Mouse (Mus musculus) hematopoietic multipotent progenitor cell, adult 10-12 weeks (in vitro differentiated cells): Measurements from ENCODE around the gene Ctsa. TPM values are rescaled to one million over a fixed set of nuclear protein-coding genes. Genes with fewer than 3 reads are reported as not detected.

ENCODE experiments used
- polyA plus RNA-seq: library from polyadenylated mRNA; stranded (reverse); fragments of >175 nt; gene quantifications from 2 replicates; pipeline ENCODE4 v1.2.3, GENCODE M21; 2012; ENCODE audit warnings: low replicate concordance

The Ctsa gene
- 86.1 and 549 TPM in 2 replicates for polyA plus RNA-seq

DNA sequence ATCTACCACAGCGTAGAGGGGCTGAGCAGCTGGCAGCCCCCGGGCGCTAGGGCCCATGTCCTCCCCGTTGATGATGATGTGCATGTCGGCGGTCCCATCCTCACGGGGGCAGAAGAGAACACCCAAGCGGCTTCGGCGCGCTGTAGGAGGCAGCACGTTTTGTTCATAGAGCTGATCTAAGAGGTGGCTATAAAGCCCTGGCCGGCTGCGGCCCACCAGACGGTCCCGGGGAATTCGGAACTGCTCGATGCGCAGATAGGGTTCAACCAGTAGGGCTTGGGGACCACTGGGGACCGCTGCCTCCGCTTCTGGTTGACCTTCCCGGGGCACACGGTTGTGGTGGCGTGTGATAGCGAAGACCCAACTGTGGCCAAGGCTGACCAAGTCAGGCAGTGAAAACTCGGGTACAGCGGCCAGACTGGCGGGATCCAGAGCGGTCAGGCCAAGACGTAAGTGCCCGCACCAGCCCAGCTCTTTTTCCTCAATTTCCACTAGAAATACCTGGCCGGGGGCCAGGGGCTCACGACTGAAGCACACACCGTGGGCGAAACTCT lies at the start of gene Ctsa:
Gene Ctsa (plus strand): TSS at position 126 of the 554 bp plus-strand sequence.

DNA sequence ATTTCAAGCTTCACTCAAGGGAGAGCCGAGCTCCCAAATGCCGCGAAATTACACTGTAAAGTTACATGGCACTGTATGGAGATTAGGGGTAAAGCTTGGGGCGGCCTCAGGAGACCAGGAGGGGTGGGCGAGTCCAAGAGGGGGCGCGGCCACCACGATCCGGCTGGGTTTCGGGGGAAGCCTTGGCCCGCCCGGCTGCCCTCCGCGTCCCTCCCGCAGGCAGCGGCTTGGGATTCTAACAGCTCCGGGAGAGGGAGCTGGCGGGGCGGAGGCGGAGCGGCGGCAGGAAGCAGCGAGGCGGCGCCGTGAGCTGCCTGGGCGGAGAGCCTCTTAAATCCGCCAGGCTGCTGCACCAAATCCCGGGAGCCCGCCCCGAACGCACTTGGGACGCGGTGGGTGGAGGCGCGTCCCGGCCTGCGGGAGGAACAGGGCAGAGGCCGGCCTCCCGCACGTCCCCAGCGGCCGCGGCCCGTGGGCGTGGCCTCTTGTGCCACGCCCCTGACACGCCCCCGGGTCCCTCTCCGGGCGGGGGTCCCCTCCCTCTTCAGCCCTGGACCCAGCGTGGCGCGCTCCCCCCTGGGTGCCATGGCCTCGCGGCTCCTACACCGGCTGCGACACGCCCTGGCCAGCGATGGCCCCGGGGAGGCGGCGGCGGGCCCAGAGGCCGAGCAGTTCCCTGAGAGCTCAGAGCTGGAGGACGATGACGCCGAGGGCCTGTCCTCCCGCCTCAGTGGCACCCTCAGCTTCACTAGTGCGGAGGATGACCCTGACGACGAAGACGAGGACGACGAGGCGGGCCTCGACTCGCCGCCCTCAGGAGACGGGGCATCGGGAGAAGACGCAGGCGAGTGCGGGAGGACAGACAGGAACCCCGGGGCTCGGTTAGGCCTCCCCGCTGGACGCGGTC lies 46.9 kb upstream of the Ctsa start, which contains the start of gene Snx21:
Gene Snx21 (plus strand): TSS at position 343 of the 907 bp plus-strand sequence.

DNA sequence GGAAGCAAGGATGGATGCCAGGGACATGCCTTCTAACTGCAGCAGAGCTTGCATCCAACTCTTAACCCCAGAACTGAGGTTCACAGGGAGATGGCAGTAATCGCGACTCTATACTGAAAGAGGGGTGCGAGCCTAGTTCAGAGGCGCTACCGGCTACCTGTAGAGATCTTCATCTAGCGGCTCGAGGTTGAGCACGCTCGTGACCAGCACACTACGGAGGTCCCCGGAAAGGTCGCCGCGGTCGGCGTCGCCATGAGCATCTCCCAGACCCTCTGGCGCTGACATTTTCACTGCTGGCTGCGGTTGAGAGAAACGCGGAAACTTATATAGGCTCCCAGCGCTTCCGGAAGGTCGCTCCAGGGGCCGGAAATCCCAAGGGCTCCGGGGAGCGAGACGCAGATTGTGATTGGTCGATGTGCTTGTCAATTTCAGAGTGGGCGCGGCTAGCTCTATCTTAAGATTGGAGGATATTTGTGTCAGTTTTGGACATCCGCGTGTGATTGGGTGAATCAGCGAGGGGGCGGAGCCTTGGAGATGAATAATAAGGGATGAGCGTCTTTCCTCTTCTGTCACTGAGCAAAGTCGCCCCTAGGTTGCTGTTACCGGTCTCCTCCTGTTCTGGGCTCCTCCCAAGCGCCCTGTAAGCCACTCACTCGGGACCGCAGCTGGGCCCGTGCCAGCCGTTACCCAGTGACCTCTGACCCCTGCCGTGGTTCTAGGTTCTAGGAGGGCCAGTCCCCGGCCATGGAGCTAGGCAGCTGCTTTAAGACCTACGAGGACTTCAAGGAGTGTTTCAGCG lies 27.9 kb upstream of the Ctsa start, which contains the start of the genes Acot8 and Zswim3:
Gene Acot8 (minus strand): TSS at position 350 of the 799 bp plus-strand sequence.
Gene Zswim3 (plus strand): TSS at position 566 of the 799 bp plus-strand sequence.

DNA sequence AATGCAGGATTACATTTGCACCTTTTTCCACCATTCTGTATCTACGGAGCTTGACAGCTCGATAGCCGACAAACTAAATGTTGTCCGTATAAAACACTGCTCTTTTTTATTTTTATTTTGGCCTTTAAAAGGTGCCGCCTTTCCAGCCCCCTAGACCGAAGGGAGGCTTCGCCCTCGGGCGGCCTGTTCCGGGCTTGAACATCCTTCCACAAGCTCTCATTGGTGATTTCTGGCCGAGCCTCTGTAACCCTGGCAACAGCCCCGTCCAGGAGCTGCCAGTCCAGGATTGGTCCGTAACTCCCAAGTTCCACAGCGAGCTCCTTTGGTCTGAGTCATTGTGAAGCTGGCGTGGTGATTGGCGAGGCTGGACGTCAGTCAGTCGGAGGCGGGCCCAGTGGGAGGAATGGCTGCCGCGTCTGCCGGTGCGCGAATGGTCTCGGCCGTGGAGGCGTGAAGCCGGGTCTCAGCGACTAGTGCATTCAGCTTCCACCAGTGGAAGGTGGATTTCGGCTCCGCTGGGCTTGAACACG lies 10.0 kb upstream of the Ctsa start, which contains the start of gene Zswim1:
Gene Zswim1 (plus strand): TSS at position 51 of the 530 bp plus-strand sequence.

DNA sequence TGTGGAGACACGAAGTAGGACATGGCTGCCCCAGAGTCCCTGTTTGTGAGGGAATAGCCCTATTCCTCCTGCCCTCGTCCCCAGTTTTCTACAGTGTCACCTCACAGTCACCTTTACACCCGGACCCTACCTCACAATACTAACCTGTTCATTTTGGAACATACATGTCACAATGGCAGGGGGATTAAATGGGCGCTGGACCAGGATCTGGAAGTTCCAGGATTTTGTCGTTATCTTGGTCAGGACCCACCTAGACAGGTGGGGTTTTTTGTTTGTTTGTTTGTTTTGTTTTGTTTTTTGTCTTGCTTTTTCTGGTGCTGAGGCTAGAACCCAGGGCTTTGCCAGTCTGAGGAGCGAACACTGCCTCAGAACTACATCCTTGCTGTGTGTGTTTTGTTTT lies 4.2 kb upstream of the Ctsa start, which contains the start of gene Spata25:
Gene Spata25 (minus strand): TSS at position 101 of the 400 bp plus-strand sequence.

DNA sequence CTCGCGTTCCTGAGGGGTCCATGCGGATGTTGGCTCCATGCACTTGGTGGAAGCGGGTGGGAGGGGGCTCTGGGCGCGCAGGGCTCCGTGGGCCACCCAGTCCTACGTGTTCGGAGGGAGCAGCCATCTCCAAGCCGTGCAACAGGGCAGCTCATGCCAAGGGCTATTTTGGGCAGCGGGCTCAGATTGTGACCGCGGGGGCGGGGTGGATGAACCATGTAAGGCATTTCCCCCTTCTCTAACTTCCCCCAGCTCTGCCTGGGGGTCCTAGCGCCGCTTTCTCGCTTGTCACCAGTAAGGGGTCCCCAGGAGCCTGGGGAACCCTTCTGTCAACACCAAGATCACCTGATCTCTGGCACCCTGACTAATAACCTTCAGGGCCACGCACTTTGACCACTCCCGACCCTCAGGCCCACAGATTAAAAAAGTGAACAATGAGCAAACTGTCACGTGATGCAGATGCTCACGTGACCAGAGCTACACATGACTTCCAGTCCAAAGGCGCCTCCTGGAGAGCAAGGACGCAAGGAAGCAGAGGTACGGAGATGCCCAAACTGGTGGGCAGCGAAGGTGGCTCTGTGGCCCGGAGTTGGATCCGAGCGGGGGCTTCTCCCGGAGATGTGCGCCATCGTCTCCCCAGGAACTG lies 764 bp downstream of the Ctsa start, which contains the start of gene Neurl2:
Gene Neurl2 (minus strand): TSS at position 143 of the 646 bp plus-strand sequence.

DNA sequence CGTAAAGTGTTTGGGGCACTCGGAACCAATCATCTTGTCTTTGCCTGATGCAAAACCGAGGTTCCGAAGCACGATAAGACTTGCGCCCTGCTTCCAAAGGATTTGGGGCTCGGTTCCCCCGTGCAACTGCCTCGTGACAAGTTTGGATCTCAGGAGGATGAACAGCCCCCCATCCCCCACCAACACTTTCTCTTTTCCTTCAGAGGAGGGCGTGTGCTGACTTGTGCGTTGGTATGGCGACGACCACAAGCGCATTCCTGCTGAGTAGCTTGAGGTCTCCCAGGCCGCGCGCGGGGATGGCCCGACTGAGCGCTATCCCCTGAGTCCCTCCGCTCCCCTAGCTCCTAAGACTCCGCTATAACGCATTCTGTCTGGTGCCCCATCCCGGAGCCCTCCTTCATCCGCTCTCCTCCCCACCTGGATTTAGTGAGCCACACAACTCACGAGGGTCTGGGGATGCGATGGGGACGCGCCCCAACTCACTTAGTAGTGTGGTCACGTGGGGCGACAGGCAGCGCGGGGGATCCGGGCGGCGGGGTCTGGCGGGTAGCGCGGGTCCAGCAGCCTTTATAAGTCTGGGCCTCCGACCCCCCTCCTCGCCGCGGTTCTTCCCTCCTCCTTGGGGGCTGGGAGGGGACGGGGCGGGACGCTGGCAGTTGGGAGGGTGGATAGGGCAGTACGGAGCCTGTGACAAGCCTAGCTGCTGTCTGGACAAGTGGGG lies 24.6 kb downstream of the Ctsa start, which contains the start of gene Pltp:
Gene Pltp (minus strand): TSS at position 611 of the 721 bp plus-strand sequence.

DNA sequence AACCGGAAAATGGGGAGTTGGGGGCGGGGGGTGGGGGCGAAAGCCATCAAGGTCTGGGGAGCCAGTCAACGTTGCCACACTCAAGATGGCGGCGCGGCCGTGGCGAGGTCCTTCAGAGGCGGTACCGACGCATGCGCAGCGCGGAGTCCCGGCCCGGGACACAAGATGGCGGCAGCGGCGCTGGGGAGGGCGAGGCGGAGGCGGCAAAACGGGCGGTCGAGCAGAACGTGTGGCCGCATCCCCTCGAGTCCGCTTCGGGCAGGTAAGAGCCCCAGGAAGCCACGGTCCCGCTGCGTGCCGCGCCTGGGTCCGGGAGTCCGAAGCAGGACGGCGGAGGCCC lies 46.5 kb downstream of the Ctsa start, which contains the start of gene Pcif1:
Gene Pcif1 (plus strand): TSS at position 77 of the 340 bp plus-strand sequence.

Other genes starting within 250 kb of the Ctsa start
- gene Wfdc6a, start 247.4 kb upstream of the Ctsa start, polyA plus RNA-seq, result not detected in 2 replicates
- gene Eppin, start 239.3 kb upstream of the Ctsa start, polyA plus RNA-seq, result not detected in 2 replicates
- not detected in 2 replicates for gene Wfdc6b, start 219.4 kb upstream of the Ctsa start, polyA plus RNA-seq
- 0.04 TPM in 1 of 2 replicates, not detected in the other for gene Wfdc8, start 219.2 kb upstream of the Ctsa start, polyA plus RNA-seq
- gene Wfdc16, start 194.1 kb upstream of the Ctsa start, polyA plus RNA-seq, result not detected in 2 replicates
- not detected in 2 replicates for gene Wfdc10, start 176.8 kb upstream of the Ctsa start, polyA plus RNA-seq
- not detected in 2 replicates for gene Wfdc9, start 176.3 kb upstream of the Ctsa start, polyA plus RNA-seq
- gene Wfdc11, start 158.8 kb upstream of the Ctsa start, polyA plus RNA-seq, result not detected in 2 replicates
- gene Wfdc13, start 147.8 kb upstream of the Ctsa start, polyA plus RNA-seq, result not detected in 2 replicates
- not detected in 2 replicates for gene Spint4, start 134.4 kb upstream of the Ctsa start, polyA plus RNA-seq
- not detected in 2 replicates for gene Spint5, start 117.6 kb upstream of the Ctsa start, polyA plus RNA-seq
- not detected in 2 replicates for gene Wfdc3, start 86.9 kb upstream of the Ctsa start, polyA plus RNA-seq
- gene Dnttip1, start 86.9 kb upstream of the Ctsa start, polyA plus RNA-seq, result 50.1 and 129 TPM in 2 replicates
- gene Ube2c, start 63.0 kb upstream of the Ctsa start, polyA plus RNA-seq, result 21.9 and 41.7 TPM in 2 replicates
- gene Tnnc2, start 52.9 kb upstream of the Ctsa start, polyA plus RNA-seq, result 0.18 TPM in 1 of 2 replicates, not detected in the other
- 6.8 and 12.4 TPM in 2 replicates for gene Snx21, start 47.0 kb upstream of the Ctsa start, polyA plus RNA-seq
- gene Acot8, start 28.0 kb upstream of the Ctsa start, polyA plus RNA-seq, result 16.4 and 60.9 TPM in 2 replicates
- gene Zswim3, start 27.8 kb upstream of the Ctsa start, polyA plus RNA-seq, result 1.6 and 1.9 TPM in 2 replicates
- 23.3 and 24.2 TPM in 2 replicates for gene Zswim1, start 10.2 kb upstream of the Ctsa start, polyA plus RNA-seq
- gene Spata25, start 4.3 kb upstream of the Ctsa start, polyA plus RNA-seq, result 0.93 TPM in 1 of 2 replicates, not detected in the other
- 11.3 and 15.6 TPM in 2 replicates for gene Neurl2, start 583 bp downstream of the Ctsa start, polyA plus RNA-seq
- 47.5 and 54.7 TPM in 2 replicates for gene Pltp, start 24.8 kb downstream of the Ctsa start, polyA plus RNA-seq
- gene Pcif1, start 46.4 kb downstream of the Ctsa start, polyA plus RNA-seq, result 102 and 104 TPM in 2 replicates
- 53.1 and 93.7 TPM in 2 replicates for gene Zfp335, start 78.9 kb downstream of the Ctsa start, polyA plus RNA-seq
- 36.0 and 103 TPM in 2 replicates for gene Mmp9, start 107.9 kb downstream of the Ctsa start, polyA plus RNA-seq
- gene Slc12a5, start 127.9 kb downstream of the Ctsa start, polyA plus RNA-seq, result 0.58 and 2.7 TPM in 2 replicates
- 46.9 and 49.3 TPM in 2 replicates for gene Ncoa5, start 202.0 kb downstream of the Ctsa start, polyA plus RNA-seq
- gene Cd40, start 222.8 kb downstream of the Ctsa start, polyA plus RNA-seq, result 10.8 and 12.4 TPM in 2 replicates